Mouse (Mus musculus) stomach, postnatal 0 days (tissue): ENCODE results near the gene Fam214b.

Experiments used
- CTCF ChIP-seq: IDR thresholded peaks from 2 replicates; pipeline ENCODE4 v1.5.1; 2016; ENCODE audit warnings: antibody characterized with exemption, low read depth, mild to moderate bottlenecking, moderate library complexity
- EP300 ChIP-seq: optimal IDR thresholded peaks from 2 replicates; pipeline ENCODE3; 2016; ENCODE audit warnings: antibody characterized with exemption

GRCm38 (mm10) chr4:43020876-43021275, 25.1 kb downstream of the Fam214b start:
- TF ChIP-seq CTCF = no peak
- TF ChIP-seq EP300 = no peak
